8 mouse cellular contexts compared by ENCODE assay signal in genomic region chr19:41830106-41831031, GRCm38 (mm10). TPM values are rescaled to one million over a fixed set of nuclear protein-coding genes. Genes with fewer than 3 reads are reported as not detected.
DNase-seq lines count a peak whose midpoint lies in the region; ATAC-seq and TF ChIP-seq lines count a peak whose summit lies in the region.

No protein-coding gene starts in this region.

- H3K9ac ChIP-seq in midbrain, postnatal 0 days (replicated peaks; ENCODE audit: low read length, poor library complexity, severe bottlenecking), result peak overlapping the region; percentile 85

- H3K4me1 ChIP-seq in midbrain, postnatal 0 days (ENCODE audit: insufficient read depth, low read length), result peaks cover 18% of the 10 kb centered on the region

- no peaks in the 10 kb centered on the region for H3K9me3 ChIP-seq in midbrain, postnatal 0 days (ENCODE audit: low read length)

- peak; percentile 73 for DNase-seq in urinary bladder, postnatal 14 days (ENCODE audit: low spot score)
- DNase-seq in urinary bladder, postnatal 10 days (ENCODE audit: low spot score), result no peak
- DNase-seq in embryo, embryonic 9.5 days (ENCODE audit: extremely low spot score), result peak; percentile 72
- peak; percentile 37 for DNase-seq in kidney, adult 18-20 months
- peak; percentile 73 for DNase-seq in liver
- peak; percentile 56 for DNase-seq in midbrain, postnatal 0 days (ENCODE audit: low spot score)
- peak; percentile 74 for DNase-seq in splenic B cell, adult 2 months (ENCODE audit: low read depth, low spot score)

- peak overlapping the region; percentile 84 for H3K27ac ChIP-seq in midbrain, postnatal 0 days (ENCODE audit: low read depth, low read length)

- 0 out of 2 replicates have a peak, but pooled peaks have one; percentile 11 for TF ChIP-seq CTCF in midbrain, postnatal 0 days (IDR thresholded peaks at IDR 0.05)

- H3K36me3 ChIP-seq in midbrain, postnatal 0 days (ENCODE audit: insufficient read depth, low read length), result no peaks in the 10 kb centered on the region
- no peaks in the 10 kb centered on the region for H3K36me3 ChIP-seq in splenic B cell, adult 2 months (ENCODE audit: control insufficient read depth, insufficient read depth, low read length, poor library complexity, severe bottlenecking)

- peak overlapping the region; percentile 75 for H3K4me3 ChIP-seq in midbrain, postnatal 0 days (ENCODE audit: low read depth, low read length)

- H3K4me2 ChIP-seq in midbrain, postnatal 0 days (ENCODE audit: low read depth, low read length, poor library complexity, severe bottlenecking), result peak overlapping the region; percentile 91

- ATAC-seq in granulocyte monocyte progenitor cell, adult 5-6 weeks (replicated peaks; ENCODE audit: poor library complexity, severe bottlenecking), result peak; percentile 62
- peak; percentile 62 for ATAC-seq in midbrain, postnatal 0 days (ENCODE audit: low FRiP score)

- under 1% methylated on average over 91 of the region's 112 CpGs for WGBS in midbrain, postnatal 0 days

- no peaks in the 10 kb centered on the region for H3K27me3 ChIP-seq in midbrain, postnatal 0 days (ENCODE audit: insufficient read depth, low read length)
- no peaks in the 10 kb centered on the region for H3K27me3 ChIP-seq in splenic B cell, adult 2 months (ENCODE audit: control insufficient read depth, insufficient read depth, low read length, poor library complexity, severe bottlenecking)

RNA-seq across cellular contexts. Expression of gene Frat1, which starts 0.6 kb away (rescaled TPM):
- total RNA-seq in granulocyte monocyte progenitor cell, adult 5-6 weeks (2014; fragmentation: Nextera tagmentation), result 2.6 and 5.6 TPM in 2 replicates
- total RNA-seq in granulocyte monocyte progenitor cell, adult 5-6 weeks (2017), result 10.0 and 11.2 TPM in 2 replicates
- 33.0 and 35.4 TPM in 2 replicates for total RNA-seq in midbrain, postnatal 0 days (2014; rRNA removed)
- 34.2 and 34.3 TPM in 2 replicates for polyA plus RNA-seq in midbrain, postnatal 0 days (2015; fragmentation: Nextera tagmentation; extraction: Ambion mirVana)

RNA-seq across cellular contexts. Expression of gene Frat2, which starts 17.6 kb away (rescaled TPM):
- 18.9 and 20.6 TPM in 2 replicates for total RNA-seq in granulocyte monocyte progenitor cell, adult 5-6 weeks (2014; fragmentation: Nextera tagmentation)
- 25.7 and 33.4 TPM in 2 replicates for total RNA-seq in granulocyte monocyte progenitor cell, adult 5-6 weeks (2017)
- total RNA-seq in midbrain, postnatal 0 days (2014; rRNA removed), result 6.9 and 10.4 TPM in 2 replicates
- polyA plus RNA-seq in midbrain, postnatal 0 days (2015; fragmentation: Nextera tagmentation; extraction: Ambion mirVana), result 6.7 and 8.0 TPM in 2 replicates

RNA-seq across cellular contexts. Expression of gene Arhgap19, which starts 28.5 kb away (rescaled TPM):
- total RNA-seq in granulocyte monocyte progenitor cell, adult 5-6 weeks (2014; fragmentation: Nextera tagmentation), result 19.8 and 25.9 TPM in 2 replicates
- 43.2 and 55.3 TPM in 2 replicates for total RNA-seq in granulocyte monocyte progenitor cell, adult 5-6 weeks (2017)
- total RNA-seq in midbrain, postnatal 0 days (2014; rRNA removed), result 4.5 and 5.7 TPM in 2 replicates
- 2.5 and 2.9 TPM in 2 replicates for polyA plus RNA-seq in midbrain, postnatal 0 days (2015; fragmentation: Nextera tagmentation; extraction: Ambion mirVana)
